8 mouse cellular contexts compared by ENCODE assay signal in the genomic region with DNA sequence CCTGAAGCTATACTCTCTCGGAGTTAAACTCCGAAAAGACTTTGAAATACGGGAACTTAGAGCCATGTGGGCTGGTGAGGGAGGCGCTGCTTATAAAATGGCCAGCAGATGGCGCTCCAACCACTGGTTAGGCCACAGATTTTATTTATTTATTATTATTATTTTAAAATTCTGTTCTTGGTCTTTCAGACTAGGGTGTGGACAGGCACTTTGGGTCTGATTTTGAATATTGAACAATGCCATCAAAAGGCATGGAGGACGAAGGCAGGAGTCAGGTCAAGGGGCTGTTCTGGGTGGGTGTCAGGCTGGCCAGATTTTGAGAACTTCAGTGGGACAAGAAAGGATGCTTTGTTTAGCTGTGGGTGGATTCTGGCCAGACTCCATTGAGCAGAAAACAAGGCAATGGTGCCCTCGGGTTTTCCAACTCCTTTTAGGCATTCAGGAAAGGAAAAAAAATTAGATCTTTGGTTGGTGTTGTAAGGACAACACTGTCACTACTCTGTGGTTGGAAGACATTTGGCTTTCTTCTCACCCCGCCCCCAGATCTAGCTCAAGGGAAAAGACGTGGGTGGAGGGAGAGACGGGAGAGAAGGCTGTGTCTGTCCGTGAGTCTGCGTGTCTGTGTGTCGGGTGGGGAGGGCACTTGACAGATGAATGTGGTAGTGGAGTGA.
DNase-seq lines count a peak whose midpoint lies in the region; ATAC-seq and TF ChIP-seq lines count a peak whose summit lies in the region.

No protein-coding gene starts in this region.

- peak; percentile 91 for TF ChIP-seq CTCF in midbrain, postnatal 0 days (IDR thresholded peaks at IDR 0.05)
- peak; percentile 56; the same call in 1 of the 2 replicates for TF ChIP-seq CTCF in testis, adult 2 months (IDR thresholded peaks at IDR 0.05; ENCODE audit: control insufficient read depth, insufficient read depth, insufficient replicate concordance, low read depth, low read length)

- H3K36me3 ChIP-seq in heart, embryonic 12.5 days, result no peaks in the 10 kb centered on the region
- H3K36me3 ChIP-seq in intestine, embryonic 15.5 days, result no peaks in the 10 kb centered on the region
- H3K36me3 ChIP-seq in midbrain, postnatal 0 days (ENCODE audit: insufficient read depth, low read length), result no peaks in the 10 kb centered on the region
- no peaks in the 10 kb centered on the region for H3K36me3 ChIP-seq in testis, adult 2 months (ENCODE audit: control insufficient read depth, insufficient read depth, low read length)

- H3K9me3 ChIP-seq in heart, embryonic 12.5 days (replicated peaks), result no peaks in the 10 kb centered on the region
- H3K9me3 ChIP-seq in intestine, embryonic 15.5 days, result no peaks in the 10 kb centered on the region
- H3K9me3 ChIP-seq in midbrain, postnatal 0 days (ENCODE audit: low read length), result no peaks in the 10 kb centered on the region

- DNase-seq in heart, adult 18-20 months, result peak; percentile 65 to 86
- DNase-seq in cerebellum, postnatal 25 days, result peak; percentile 57 to 83
- DNase-seq in gastrocnemius, adult 18-20 months (ENCODE audit: low spot score), result peak; percentile 75
- peak; percentile 73 to 84 for DNase-seq in left cerebral cortex, postnatal 14 days (ENCODE audit: low spot score in 2 of 2)
- peak; percentile 81 for DNase-seq in midbrain, postnatal 0 days (ENCODE audit: low spot score)

- no peak overlapping the region for H3K27ac ChIP-seq in heart, embryonic 12.5 days (ENCODE audit: poor library complexity, severe bottlenecking)
- H3K27ac ChIP-seq in intestine, embryonic 15.5 days, result no peak overlapping the region
- no peak overlapping the region for H3K27ac ChIP-seq in midbrain, postnatal 0 days (ENCODE audit: low read depth, low read length)
- H3K27ac ChIP-seq in testis, adult 2 months (ENCODE audit: control insufficient read depth, insufficient read depth, low read depth, low read length), result no peak overlapping the region

- H3K27me3 ChIP-seq in heart, embryonic 12.5 days (replicated peaks), result peaks cover 32% of the 10 kb centered on the region
- H3K27me3 ChIP-seq in intestine, embryonic 15.5 days (replicated peaks), result peaks cover 4% of the 10 kb centered on the region
- H3K27me3 ChIP-seq in midbrain, postnatal 0 days (ENCODE audit: insufficient read depth, low read length), result peaks cover 40% of the 10 kb centered on the region
- H3K27me3 ChIP-seq in testis, adult 2 months (ENCODE audit: control insufficient read depth, insufficient read depth, low read length), result peaks cover 2% of the 10 kb centered on the region

- TF ChIP-seq POLR2A in testis, adult 2 months (IDR thresholded peaks at IDR 0.05; ENCODE audit: control insufficient read depth, low read depth, low read length), result no peak

- H3K4me2 ChIP-seq in heart, embryonic 12.5 days, result no peak overlapping the region
- no peak overlapping the region for H3K4me2 ChIP-seq in intestine, embryonic 15.5 days (replicated peaks)
- no peak overlapping the region for H3K4me2 ChIP-seq in midbrain, postnatal 0 days (ENCODE audit: low read depth, low read length, poor library complexity, severe bottlenecking)

- intact Hi-C loops in left cerebral cortex, postnatal 14 days (cut with DNase I), result loop anchor here (1.0 to 10.0 kb wide), 5 partner anchors 98 to 925 kb away; a partner anchor contains a TSS

- 12% methylated on average over 13 of the region's 13 CpGs for WGBS in heart, embryonic 12.5 days
- 15% methylated on average over 13 of the region's 13 CpGs for WGBS in intestine, embryonic 15.5 days
- 21% methylated on average over 13 of the region's 13 CpGs for WGBS in midbrain, postnatal 0 days

- ATAC-seq in heart, embryonic 12.5 days (ENCODE audit: insufficient number of reproducible peaks, low FRiP score), result no peak
- peak; percentile 47 for ATAC-seq in intestine, embryonic 15.5 days
- ATAC-seq in midbrain, postnatal 0 days (ENCODE audit: low FRiP score), result peak; percentile 54

- no peak overlapping the region for H3K9ac ChIP-seq in heart, embryonic 12.5 days
- H3K9ac ChIP-seq in intestine, embryonic 15.5 days, result no peak overlapping the region
- no peak overlapping the region for H3K9ac ChIP-seq in midbrain, postnatal 0 days (replicated peaks; ENCODE audit: low read length, poor library complexity, severe bottlenecking)

- H3K4me3 ChIP-seq in heart, embryonic 12.5 days, result no peak overlapping the region
- no peak overlapping the region for H3K4me3 ChIP-seq in intestine, embryonic 15.5 days (replicated peaks)
- H3K4me3 ChIP-seq in midbrain, postnatal 0 days (ENCODE audit: low read depth, low read length), result no peak overlapping the region
- no peak overlapping the region for H3K4me3 ChIP-seq in testis, adult 2 months (ENCODE audit: control insufficient read depth, low read depth, low read length)

- 0 out of 2 replicates have a peak, but pooled peaks cover 3% of the 10 kb centered on the region for H3K4me1 ChIP-seq in heart, embryonic 12.5 days (replicated peaks)
- no peaks in the 10 kb centered on the region for H3K4me1 ChIP-seq in intestine, embryonic 15.5 days (replicated peaks)
- H3K4me1 ChIP-seq in midbrain, postnatal 0 days (ENCODE audit: insufficient read depth, low read length), result no peaks in the 10 kb centered on the region
- H3K4me1 ChIP-seq in testis, adult 2 months (ENCODE audit: control insufficient read depth, insufficient read depth, low read length), result peaks cover 7% of the 10 kb centered on the region
